Mouse (Mus musculus) Patski (cell line): ENCODE measurements around the gene Cpa4. TPM values are rescaled to one million over a fixed set of nuclear protein-coding genes. Genes with fewer than 3 reads are reported as not detected.

Experiments used
- ATAC-seq: fragments of 100-300 bp; one replicate; pipeline ENCODE4 v1.8.0; 2021
- CTCF ChIA-PET: fragments of 350-600 bp; sonication (Branson Sonifier 250); formaldehyde crosslinking; loops from one replicate; lab custom pipeline; 2022; ENCODE audit warnings: inconsistent platforms; lab: Charles Lee
- POLR2A ChIA-PET: fragments of 350-600 bp; sonication (Branson Sonifier 250); formaldehyde crosslinking; loops from one replicate; lab custom pipeline; 2022; ENCODE audit warnings: antibody characterized with exemption, inconsistent platforms; lab: Charles Lee
- DNase-seq: peaks from one replicate; pipeline ENCODE4 v3.0.0-alpha.2; 2011; ENCODE audit warnings: low read depth, low spot score
- H3K27me3 ChIP-seq: fragments of 371-371 bp; one replicate; pipeline ENCODE4 v1.5.1; 2021
- CTCF ChIP-seq: fragments of 100-300 bp; IDR thresholded peaks from one replicate; pipeline ENCODE4 v1.5.1; 2021
- in situ Hi-C: fragments of 300-500 bp; cut with MboI; formaldehyde crosslinking; loops from 3 replicates; pipeline ENCODE4 v1.11.1; 2018; ENCODE audit warnings: low pct_unique_long_range_greater_than_20kb, mixed read lengths
- polyA plus RNA-seq: library from polyadenylated mRNA; unstranded; gene quantifications from one replicate; pipeline ENCODE4 v1.2.3, GENCODE M21; 2021

Gene Cpa4
- polyA plus RNA-seq, 1 experiment from 2014 or later = not detected

GRCm38 (mm10) chr6:30624763-30625162 lies 56.6 kb downstream of the Cpa4 start:
- no peak for TF ChIP-seq CTCF
- H3K27me3 ChIP-seq = peaks cover 5% of the 10 kb centered on the region
- in situ Hi-C loops = no loop called here
- ChIA-PET POLR2A (no interaction called here), CTCF (no interaction called here)
- DNase-seq = no peak
- ATAC-seq = no peak

- in situ Hi-C loops = no loop called here
- ATAC-seq = no peak
- peaks cover 5% of the 10 kb centered on the region for H3K27me3 ChIP-seq
- ChIA-PET CTCF (no interaction called here), POLR2A (no interaction called here)
- DNase-seq = no peak
- no peak for TF ChIP-seq CTCF
These were observed 60.0 kb downstream of the Cpa4 start for GRCm38 (mm10) chr6:30628152-30628551.

GRCm38 (mm10) chr6:30629989-30630388 lies 61.8 kb downstream of the Cpa4 start:
- in situ Hi-C loops = no loop called here
- no peak for TF ChIP-seq CTCF
- no peak for DNase-seq
- H3K27me3 ChIP-seq = no peaks in the 10 kb centered on the region
- ChIA-PET POLR2A (no interaction called here), CTCF (no interaction called here)
- ATAC-seq = no peak

GRCm38 (mm10) chr6:30635361-30635862 lies 67.2 kb downstream of the Cpa4 start:
- ChIA-PET CTCF (interaction anchor here (1.5 kb wide), 1 partner anchor 10 kb away, joined by 3 read pairs; no protein-coding TSS in a partner anchor), POLR2A (interaction anchor here (1.1 kb wide), 1 partner anchor 22 kb away, joined by 6 read pairs; no protein-coding TSS in a partner anchor)
- ATAC-seq = no peak
- in situ Hi-C loops = no loop called here
- TF ChIP-seq CTCF = no peak
- no peaks in the 10 kb centered on the region for H3K27me3 ChIP-seq
- DNase-seq = no peak

- no peaks in the 10 kb centered on the region for H3K27me3 ChIP-seq
- CTCF ChIA-PET = interaction anchor here (1.5 kb wide), 1 partner anchor 9 kb away, joined by 3 read pairs; no protein-coding TSS in a partner anchor
- POLR2A ChIA-PET = interaction anchor here (0.7 to 1.1 kb wide), 2 partner anchors 21 to 107 kb away, joined by 3 to 6 read pairs; no protein-coding TSS in a partner anchor
- no peak for TF ChIP-seq CTCF
- ATAC-seq (no peak), DNase-seq (no peak)
- in situ Hi-C loops = no loop called here
These were observed 68.1 kb downstream of the Cpa4 start for GRCm38 (mm10) chr6:30636186-30636842.

- CTCF ChIA-PET = no interaction called here
- no peak for ATAC-seq
These were observed 70.6 kb downstream of the Cpa4 start, which contains the start of gene Cpa1 for GRCm38 (mm10) chr6:30638674-30639268. Gene Cpa1 (plus strand): TSS chr6:30639218.

More at GRCm38 (mm10) chr6:30638674-30639268, 70.6 kb downstream of the Cpa4 start, which contains the start of gene Cpa1:
- no peak for DNase-seq
- TF ChIP-seq CTCF = no peak
- POLR2A ChIA-PET = interaction anchor here (0.6 kb wide), 1 partner anchor 21 kb away, joined by 3 read pairs; no protein-coding TSS in a partner anchor
- H3K27me3 ChIP-seq = no peaks in the 10 kb centered on the region
- in situ Hi-C loops = no loop called here

Other genes with a start within 250 kb of the Cpa4 start
- gene Zc3hc1, start 177.3 kb upstream of the Cpa4 start, polyA plus RNA-seq = 41.7 TPM
- 78.8 TPM for gene Klhdc10, start 166.5 kb upstream of the Cpa4 start, polyA plus RNA-seq
- 38.9 TPM for gene Tmem209, start 58.6 kb upstream of the Cpa4 start, polyA plus RNA-seq
- gene Ssmem1, start 58.5 kb upstream of the Cpa4 start, polyA plus RNA-seq = 0.90 TPM
- gene Cpa2, start 26.8 kb upstream of the Cpa4 start, polyA plus RNA-seq = not detected
- 0.09 TPM for gene Cpa5, start 42.6 kb downstream of the Cpa4 start, polyA plus RNA-seq
- not detected for gene Cpa1, start 70.8 kb downstream of the Cpa4 start, polyA plus RNA-seq
- 12.8 TPM for gene Cep41, start 125.4 kb downstream of the Cpa4 start, polyA plus RNA-seq
- gene Mest, start 155.2 kb downstream of the Cpa4 start, polyA plus RNA-seq = 0.42 TPM